Mouse (Mus musculus): ENCODE results near the gene Bmi1. TPM values are rescaled to one million over a fixed set of nuclear protein-coding genes. Genes with fewer than 3 reads are reported as not detected.

The Bmi1 gene
- polyA plus RNA-seq, 1 experiment from 2014 or later: 25.9 TPM

- peaks cover 28% of the 10 kb centered on the region for H3K27me3 ChIP-seq (replicated peaks; ENCODE audit: control insufficient read depth, insufficient read depth, low read length)
- H3K4me3 ChIP-seq (ENCODE audit: low read depth, low read length): peak overlapping the region; percentile 42
- peak overlapping the region; percentile 56 for H3K9ac ChIP-seq (ENCODE audit: low read depth, low read length)
- peak overlapping the region; percentile 88 for H3K4me2 ChIP-seq (ENCODE audit: low read depth, low read length)
- 4% methylated on average over 17 of the region's 29 CpGs for WGBS
- ATAC-seq (ENCODE audit: low read depth) (no peak), DNase-seq (ENCODE audit: low spot score) (peak; percentile 73)
- no peak overlapping the region for H3K27ac ChIP-seq (replicated peaks; ENCODE audit: low read depth, low read length)
- H3K4me1 ChIP-seq (ENCODE audit: control insufficient read depth, insufficient read depth, low read length): peaks cover 16% of the 10 kb centered on the region
- H3K9me3 ChIP-seq (ENCODE audit: control insufficient read depth, low read length): no peaks in the 10 kb centered on the region
- peaks cover 20% of the 10 kb centered on the region for H3K36me3 ChIP-seq (ENCODE audit: control insufficient read depth, insufficient read depth, low read length)
Measured at GRCm38 (mm10) chr2:18680961-18681360, 4.1 kb downstream of the Bmi1 start.

- Histone ChIP-seq H3K4me2 (ENCODE audit: low read depth, low read length) (no peak overlapping the region), H3K4me3 (ENCODE audit: low read depth, low read length) (no peak overlapping the region), H3K36me3 (ENCODE audit: control insufficient read depth, insufficient read depth, low read length) (peaks cover 20% of the 10 kb centered on the region), H3K9ac (ENCODE audit: low read depth, low read length) (no peak overlapping the region), H3K27me3 (replicated peaks; ENCODE audit: control insufficient read depth, insufficient read depth, low read length) (peaks cover 56% of the 10 kb centered on the region), H3K9me3 (ENCODE audit: control insufficient read depth, low read length) (no peaks in the 10 kb centered on the region), H3K27ac (replicated peaks; ENCODE audit: low read depth, low read length) (no peak overlapping the region), H3K4me1 (ENCODE audit: control insufficient read depth, insufficient read depth, low read length) (peaks cover 18% of the 10 kb centered on the region)
- 77% methylated on average over 5 of the region's 5 CpGs for WGBS
- no peak for DNase-seq (ENCODE audit: low spot score)
- no peak for ATAC-seq (ENCODE audit: low read depth)
Measured at GRCm38 (mm10) chr2:18684062-18684461, 7.2 kb downstream of the Bmi1 start.

- Histone ChIP-seq H3K27me3 (replicated peaks; ENCODE audit: control insufficient read depth, insufficient read depth, low read length) (peaks cover 64% of the 10 kb centered on the region), H3K36me3 (ENCODE audit: control insufficient read depth, insufficient read depth, low read length) (peaks cover 20% of the 10 kb centered on the region), H3K4me1 (ENCODE audit: control insufficient read depth, insufficient read depth, low read length) (peaks cover 18% of the 10 kb centered on the region), H3K27ac (replicated peaks; ENCODE audit: low read depth, low read length) (no peak overlapping the region), H3K4me2 (ENCODE audit: low read depth, low read length) (no peak overlapping the region), H3K9ac (ENCODE audit: low read depth, low read length) (no peak overlapping the region), H3K4me3 (ENCODE audit: low read depth, low read length) (no peak overlapping the region), H3K9me3 (ENCODE audit: control insufficient read depth, low read length) (no peaks in the 10 kb centered on the region)
- ATAC-seq (ENCODE audit: low read depth): no peak
- WGBS: 58% methylated on average over 6 of the region's 6 CpGs
- DNase-seq (ENCODE audit: low spot score): no peak
Measured at GRCm38 (mm10) chr2:18686386-18686785, 9.6 kb downstream of the Bmi1 start.

DNA sequence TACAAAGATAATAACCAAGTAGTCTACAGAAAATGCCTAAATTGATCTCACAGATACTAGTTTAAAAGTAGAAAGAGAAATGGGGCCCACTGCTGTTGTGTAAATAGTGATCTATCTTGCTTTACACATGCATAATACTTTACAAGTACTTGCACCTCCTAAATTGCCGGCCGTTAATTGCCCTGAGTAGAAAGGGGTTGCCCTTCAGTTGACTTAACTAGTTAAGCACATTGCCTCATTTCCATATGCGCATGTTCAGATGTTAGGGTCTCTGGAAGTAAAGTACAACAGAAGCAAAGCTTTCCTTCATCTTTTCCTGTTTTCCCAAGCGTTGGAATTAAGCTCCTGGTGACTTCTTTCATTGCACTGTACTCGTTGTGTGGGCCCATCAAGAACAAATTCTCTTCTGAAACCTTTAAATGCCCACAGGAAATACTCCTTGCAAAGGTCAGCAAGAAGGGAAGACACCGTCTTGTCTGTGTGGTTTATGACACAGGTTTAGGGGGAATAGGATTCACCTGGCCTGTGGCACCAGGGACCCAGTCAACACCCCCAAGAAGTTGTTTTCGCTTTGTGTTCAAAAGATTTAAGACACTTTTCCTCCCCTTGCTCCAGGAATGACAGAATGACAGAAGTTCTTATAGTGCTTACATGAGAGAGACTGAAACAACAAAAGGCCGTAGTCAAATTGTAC lies 10.2 kb downstream of the Bmi1 start:
- 43% methylated on average over 8 of the region's 8 CpGs for WGBS
- Histone ChIP-seq H3K4me1 (ENCODE audit: control insufficient read depth, insufficient read depth, low read length) (peaks cover 18% of the 10 kb centered on the region), H3K9ac (ENCODE audit: low read depth, low read length) (no peak overlapping the region), H3K27ac (replicated peaks; ENCODE audit: low read depth, low read length) (no peak overlapping the region), H3K36me3 (ENCODE audit: control insufficient read depth, insufficient read depth, low read length) (peaks cover 20% of the 10 kb centered on the region), H3K9me3 (ENCODE audit: control insufficient read depth, low read length) (no peaks in the 10 kb centered on the region), H3K4me3 (ENCODE audit: low read depth, low read length) (no peak overlapping the region), H3K27me3 (replicated peaks; ENCODE audit: control insufficient read depth, insufficient read depth, low read length) (peaks cover 68% of the 10 kb centered on the region), H3K4me2 (ENCODE audit: low read depth, low read length) (no peak overlapping the region)
- DNase-seq (ENCODE audit: low spot score) (no peak), ATAC-seq (ENCODE audit: low read depth) (no peak)

DNA sequence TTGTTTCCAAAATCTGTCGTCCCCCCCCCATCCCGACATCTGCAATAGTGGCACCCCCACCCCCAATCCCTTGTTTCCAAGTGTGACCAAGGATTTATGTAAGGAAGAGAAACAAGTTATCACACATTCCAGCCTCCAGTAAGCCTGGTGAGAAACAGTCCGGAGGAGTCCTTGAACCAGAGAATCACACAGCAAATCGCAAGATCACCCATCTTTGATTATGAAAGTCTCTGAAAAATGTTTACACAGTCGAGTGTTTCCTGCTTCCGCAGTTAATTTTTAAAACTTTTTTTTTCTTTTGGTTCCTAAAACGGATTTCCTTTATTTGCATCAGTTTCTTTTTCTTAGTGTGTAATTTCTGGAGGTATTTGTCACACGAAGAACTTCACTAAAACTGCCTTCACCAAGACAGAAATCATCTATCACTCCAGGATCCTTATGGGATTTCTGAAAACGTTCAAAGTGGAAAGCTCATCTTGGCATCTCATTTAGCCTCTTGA lies 10.9 kb downstream of the Bmi1 start:
- Histone ChIP-seq H3K9me3 (ENCODE audit: control insufficient read depth, low read length) (no peaks in the 10 kb centered on the region), H3K36me3 (ENCODE audit: control insufficient read depth, insufficient read depth, low read length) (peaks cover 17% of the 10 kb centered on the region), H3K27me3 (replicated peaks; ENCODE audit: control insufficient read depth, insufficient read depth, low read length) (peaks cover 72% of the 10 kb centered on the region), H3K27ac (replicated peaks; ENCODE audit: low read depth, low read length) (no peak overlapping the region), H3K4me2 (ENCODE audit: low read depth, low read length) (no peak overlapping the region), H3K9ac (ENCODE audit: low read depth, low read length) (no peak overlapping the region), H3K4me1 (ENCODE audit: control insufficient read depth, insufficient read depth, low read length) (peaks cover 18% of the 10 kb centered on the region), H3K4me3 (ENCODE audit: low read depth, low read length) (no peak overlapping the region)
- ATAC-seq (ENCODE audit: low read depth): no peak
- WGBS: 9% methylated on average over 9 of the region's 9 CpGs
- no peak for DNase-seq (ENCODE audit: low spot score)

- WGBS: 9% methylated on average over 6 of the region's 6 CpGs
- H3K4me2 ChIP-seq (ENCODE audit: low read depth, low read length): peak overlapping the region; percentile 82
- H3K27ac ChIP-seq (replicated peaks; ENCODE audit: low read depth, low read length): no peak overlapping the region
- peaks cover 76% of the 10 kb centered on the region for H3K27me3 ChIP-seq (replicated peaks; ENCODE audit: control insufficient read depth, insufficient read depth, low read length)
- no peak for DNase-seq (ENCODE audit: low spot score)
- H3K9me3 ChIP-seq (ENCODE audit: control insufficient read depth, low read length): no peaks in the 10 kb centered on the region
- peaks cover 12% of the 10 kb centered on the region for H3K36me3 ChIP-seq (ENCODE audit: control insufficient read depth, insufficient read depth, low read length)
- no peak for ATAC-seq (ENCODE audit: low read depth)
- peaks cover 18% of the 10 kb centered on the region for H3K4me1 ChIP-seq (ENCODE audit: control insufficient read depth, insufficient read depth, low read length)
- H3K4me3 ChIP-seq (ENCODE audit: low read depth, low read length): peak overlapping the region; percentile 47
- no peak overlapping the region for H3K9ac ChIP-seq (ENCODE audit: low read depth, low read length)
Measured at GRCm38 (mm10) chr2:18688286-18688685, 11.5 kb downstream of the Bmi1 start.

- Histone ChIP-seq H3K27ac (replicated peaks; ENCODE audit: low read depth, low read length) (no peak overlapping the region), H3K9ac (ENCODE audit: low read depth, low read length) (no peak overlapping the region), H3K27me3 (replicated peaks; ENCODE audit: control insufficient read depth, insufficient read depth, low read length) (peaks cover 77% of the 10 kb centered on the region), H3K4me2 (ENCODE audit: low read depth, low read length) (peak overlapping the region; percentile 82), H3K4me3 (ENCODE audit: low read depth, low read length) (peak overlapping the region; percentile 47), H3K9me3 (ENCODE audit: control insufficient read depth, low read length) (no peaks in the 10 kb centered on the region), H3K4me1 (ENCODE audit: control insufficient read depth, insufficient read depth, low read length) (peaks cover 18% of the 10 kb centered on the region), H3K36me3 (ENCODE audit: control insufficient read depth, insufficient read depth, low read length) (peaks cover 10% of the 10 kb centered on the region)
- 0% methylated on average over 9 of the region's 45 CpGs for WGBS
- ATAC-seq (ENCODE audit: low read depth): peak; percentile 64
- DNase-seq (ENCODE audit: low spot score): peak; percentile 73
Measured at GRCm38 (mm10) chr2:18688708-18689063, 11.9 kb downstream of the Bmi1 start.

- H3K27me3 ChIP-seq (replicated peaks; ENCODE audit: control insufficient read depth, insufficient read depth, low read length): peaks cover 73% of the 10 kb centered on the region
- peaks cover 18% of the 10 kb centered on the region for H3K4me1 ChIP-seq (ENCODE audit: control insufficient read depth, insufficient read depth, low read length)
- H3K36me3 ChIP-seq (ENCODE audit: control insufficient read depth, insufficient read depth, low read length): peaks cover 4% of the 10 kb centered on the region
- DNase-seq (ENCODE audit: low spot score) (peak; percentile 47), ATAC-seq (ENCODE audit: low read depth) (peak; percentile 24; the same call in 1 of the 2 replicates)
- 1% methylated on average over 42 of the region's 51 CpGs for WGBS
- peak overlapping the region; percentile 47 for H3K4me3 ChIP-seq (ENCODE audit: low read depth, low read length)
- peak overlapping the region; percentile 56 for H3K9ac ChIP-seq (ENCODE audit: low read depth, low read length)
- H3K9me3 ChIP-seq (ENCODE audit: control insufficient read depth, low read length): no peaks in the 10 kb centered on the region
- peak overlapping the region; percentile 82 for H3K4me2 ChIP-seq (ENCODE audit: low read depth, low read length)
- H3K27ac ChIP-seq (replicated peaks; ENCODE audit: low read depth, low read length): no peak overlapping the region
Measured at GRCm38 (mm10) chr2:18689064-18689921, 12.5 kb downstream of the Bmi1 start.
